Mouse (Mus musculus) CD4-positive, CD25-positive, alpha-beta regulatory T cell, adult 4 months (primary cell): ENCODE data around the gene Cp. TPM values are rescaled to one million over a fixed set of nuclear protein-coding genes. Genes with fewer than 3 reads are reported as not detected.
"Not testable (repeated sequence)": the region's sequence is repeated elsewhere in the genome, so short reads cannot be mapped to it uniquely, and the experiment has no call there.

Source experiments
- ATAC-seq: one replicate; pipeline ENCODE4 v1.8.0; 2017
- polyA plus RNA-seq, 2 experiments: library from polyadenylated mRNA; unstranded; fragments of 100-300 nt; shearing (Covaris generic); gene quantifications; one replicate each; pipeline ENCODE4 v1.2.1; 2017

Cp gene
- polyA plus RNA-seq: 1 to 10 TPM in 1 of 2 experiments, under 1 TPM in 1; 0.38 to 1.3 TPM

- ATAC-seq: no peak
Observed at GRCm38 (mm10) chr3:19956885-19957284, at the start of gene Cp. Cp (plus strand) TSS chr3:19957054.

DNA sequence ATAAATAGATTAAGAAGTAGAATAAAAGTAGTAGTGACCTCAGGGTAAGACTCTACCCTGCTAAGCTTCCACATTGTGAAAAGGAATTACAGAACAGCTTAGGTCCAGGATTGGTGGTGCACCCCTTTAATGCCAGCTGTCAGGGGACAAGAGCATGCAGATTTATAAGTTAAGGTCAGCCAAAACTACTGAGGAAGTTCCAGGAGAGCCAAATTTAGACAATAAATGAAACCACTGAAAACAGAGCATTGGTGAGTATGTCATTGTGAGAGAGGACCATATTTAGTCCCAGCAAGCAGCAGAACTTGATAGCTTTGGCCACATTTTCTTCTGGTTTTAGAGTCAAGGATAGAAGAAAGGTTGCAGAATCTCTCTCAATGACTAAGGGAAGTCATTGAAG, 8.3 kb upstream of the Cp start:
- ATAC-seq: no peak

DNA sequence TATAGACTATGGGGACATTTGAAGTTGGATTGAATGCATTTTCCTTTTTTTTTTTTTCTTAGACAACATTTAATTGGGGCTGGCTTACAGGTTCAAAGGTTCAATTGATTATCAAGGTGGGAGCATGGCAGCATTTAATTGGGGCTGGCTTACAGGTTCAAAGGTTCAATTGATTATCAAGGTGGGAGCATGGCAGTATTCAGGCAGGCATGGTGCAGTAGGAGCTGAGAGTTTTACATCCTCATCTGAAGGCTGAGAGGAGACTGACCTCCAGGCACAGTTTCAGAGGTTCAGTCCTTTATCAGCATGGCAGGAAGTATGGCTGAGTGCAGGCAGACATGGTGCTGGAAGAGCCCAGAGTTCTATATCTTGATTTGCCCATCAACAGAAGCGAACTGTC, 7.5 kb upstream of the Cp start:
- ATAC-seq: not testable (repeated sequence)

DNA sequence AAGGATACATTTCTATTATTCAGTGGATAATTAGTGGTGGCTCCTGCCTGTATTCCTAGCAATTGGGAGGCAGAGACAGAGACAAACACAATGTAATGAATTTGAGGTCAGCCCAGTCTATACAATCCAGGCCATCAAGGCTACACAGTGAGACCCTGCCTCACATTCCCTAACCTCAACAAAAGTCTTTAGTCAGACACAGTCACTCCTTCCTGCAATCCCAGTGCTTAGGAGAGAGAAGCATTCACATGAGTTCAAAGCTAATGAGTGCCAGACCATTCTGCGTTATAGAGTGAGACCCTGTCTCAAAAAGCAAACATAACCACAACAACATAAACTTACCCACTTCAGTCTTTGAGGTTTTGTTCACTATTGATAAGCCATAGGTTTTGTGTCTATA, 3.4 kb upstream of the Cp start:
- ATAC-seq: no peak

DNA sequence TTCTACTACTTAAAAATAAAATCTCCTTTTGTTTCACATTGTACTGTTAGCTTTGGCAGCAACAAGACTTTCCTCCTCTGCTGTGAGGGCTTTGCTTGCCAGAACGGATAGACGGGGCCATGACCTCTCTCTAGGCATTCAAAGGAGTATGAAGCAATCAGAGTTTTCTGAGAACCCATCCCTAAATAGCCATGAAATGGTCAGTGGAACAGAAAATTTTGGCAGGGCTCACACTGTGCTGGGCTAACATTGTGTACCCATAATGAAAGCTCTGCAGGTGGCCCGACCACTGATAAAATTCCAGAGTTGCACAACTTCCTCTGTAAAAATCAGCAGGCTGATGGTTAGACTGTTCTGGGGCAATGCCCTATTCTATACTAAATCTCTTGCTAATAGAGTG, 3.0 kb upstream of the Cp start:
- no peak for ATAC-seq

- no peak for ATAC-seq
Observed at GRCm38 (mm10) chr3:19958031-19958430, 1.2 kb downstream of the Cp start.

DNA sequence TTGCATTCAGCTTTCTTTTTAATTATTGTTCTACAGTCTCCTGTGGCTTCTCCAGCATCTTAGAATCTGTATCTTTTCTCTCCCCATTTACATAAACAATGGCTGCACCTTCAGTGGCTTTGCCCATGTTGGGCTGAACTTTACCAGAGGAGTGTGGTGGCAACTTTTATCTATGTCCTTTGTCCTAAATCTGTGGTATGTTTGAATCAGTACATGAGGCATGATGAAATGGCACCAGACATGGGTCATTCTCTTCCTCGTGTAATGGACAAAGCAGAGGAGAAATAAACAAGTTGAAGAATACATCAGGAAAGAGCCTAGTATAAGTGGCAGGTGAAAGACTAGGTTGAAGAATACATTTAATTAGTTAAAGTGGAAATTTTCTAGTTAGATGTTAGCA, 2.1 kb downstream of the Cp start:
- ATAC-seq: no peak

- ATAC-seq: no peak
Observed at GRCm38 (mm10) chr3:19960570-19961114, 3.8 kb downstream of the Cp start.

- no peak for ATAC-seq
Observed at GRCm38 (mm10) chr3:19961341-19961740, 4.5 kb downstream of the Cp start.

GRCm38 (mm10) chr3:19962769-19963513, 6.1 kb downstream of the Cp start:
- no peak for ATAC-seq

DNA sequence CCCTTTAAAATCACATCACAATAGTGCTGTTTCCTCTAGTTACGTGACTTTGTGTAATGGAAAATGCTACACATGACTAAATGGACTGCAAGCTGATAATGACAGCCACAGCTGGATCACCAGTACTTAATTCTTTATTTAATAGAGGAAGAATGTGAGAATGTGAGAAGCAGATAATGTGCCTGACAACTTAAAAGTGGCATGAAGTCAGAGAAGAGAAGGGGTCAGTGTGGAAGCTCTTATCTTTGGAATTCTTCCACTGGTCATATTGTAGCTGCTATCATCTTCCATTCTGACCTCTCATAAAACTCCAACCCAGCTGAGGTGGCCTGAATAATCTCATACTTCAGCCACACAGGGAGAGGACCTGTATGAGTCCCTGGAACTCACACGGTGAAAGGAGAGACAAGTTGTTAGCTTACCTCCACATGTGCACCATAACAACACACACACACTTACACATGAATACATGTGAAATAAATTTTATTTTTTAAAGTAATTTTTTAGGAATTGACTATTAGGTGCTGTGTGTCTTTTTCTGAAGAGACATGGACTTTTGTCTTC, 7.9 kb downstream of the Cp start:
- no peak for ATAC-seq

GRCm38 (mm10) chr3:19965239-19965638, 8.4 kb downstream of the Cp start:
- ATAC-seq: no peak

GRCm38 (mm10) chr3:19966072-19966471, 9.2 kb downstream of the Cp start:
- no peak for ATAC-seq

GRCm38 (mm10) chr3:19978474-19978873, 21.6 kb downstream of the Cp start:
- no peak for ATAC-seq

DNA sequence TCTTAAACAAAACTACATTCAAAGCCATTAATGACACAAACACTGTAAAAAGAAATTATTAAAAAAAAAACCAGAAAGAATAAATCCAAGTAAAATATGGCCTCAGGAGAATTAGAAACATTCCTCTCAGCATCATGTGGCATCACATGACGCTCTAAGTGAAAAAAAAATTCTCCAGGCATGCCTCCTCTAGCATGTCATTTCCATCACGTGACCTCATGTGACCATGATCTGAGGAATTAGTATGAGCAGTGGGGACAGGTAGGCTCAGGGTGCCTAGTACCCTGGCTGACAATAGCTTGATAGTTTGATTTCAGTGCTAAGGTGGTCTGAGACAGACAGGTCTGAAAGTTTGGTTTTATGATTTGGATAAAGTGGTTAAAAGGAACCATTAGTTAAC, 24.3 kb downstream of the Cp start:
- no peak for ATAC-seq

GRCm38 (mm10) chr3:19982846-19983245, 26.0 kb downstream of the Cp start:
- no peak for ATAC-seq

GRCm38 (mm10) chr3:19986123-19986522, 29.3 kb downstream of the Cp start:
- ATAC-seq: peak; percentile 79

DNA sequence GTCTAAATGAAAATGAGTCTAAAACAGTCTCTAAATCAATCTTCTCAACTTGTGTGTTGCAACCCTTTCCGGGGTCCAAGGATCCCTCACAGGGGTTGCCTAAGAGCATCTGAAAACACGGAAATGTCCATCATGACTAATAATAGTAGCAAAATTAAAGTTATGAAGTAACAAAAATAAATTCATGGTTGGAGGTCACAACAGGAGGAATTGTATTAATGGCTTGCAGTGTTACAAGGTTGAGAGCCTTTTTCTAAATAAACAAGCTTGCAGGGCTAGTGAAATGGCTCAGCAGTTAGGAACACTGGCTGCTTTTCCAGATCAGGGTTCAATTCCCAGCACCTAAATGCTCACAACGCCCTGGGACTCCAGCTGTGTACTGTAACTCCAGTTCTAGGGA, 33.2 kb downstream of the Cp start:
- no peak for ATAC-seq

- ATAC-seq: no peak
Observed at GRCm38 (mm10) chr3:19992388-19992787, 35.5 kb downstream of the Cp start.

DNA sequence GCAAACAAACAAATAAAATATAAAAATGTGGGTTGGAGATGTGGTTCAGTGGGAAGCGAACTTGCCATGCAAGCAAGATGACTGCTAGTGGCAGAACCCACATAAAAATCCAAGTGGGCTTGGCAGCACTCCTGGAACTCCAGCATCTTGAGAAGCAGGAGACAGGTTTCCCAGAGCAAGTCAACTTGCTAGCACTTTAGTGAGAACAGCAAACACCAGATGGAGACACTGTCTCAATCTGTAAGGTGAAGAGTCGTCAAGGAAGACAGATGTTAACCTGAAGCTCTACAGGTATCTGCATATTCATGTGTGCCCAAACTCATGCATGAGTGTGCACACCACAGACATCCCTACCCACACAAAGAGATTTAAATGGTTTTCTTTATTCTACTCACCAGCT, 42.7 kb downstream of the Cp start:
- ATAC-seq: no peak

DNA sequence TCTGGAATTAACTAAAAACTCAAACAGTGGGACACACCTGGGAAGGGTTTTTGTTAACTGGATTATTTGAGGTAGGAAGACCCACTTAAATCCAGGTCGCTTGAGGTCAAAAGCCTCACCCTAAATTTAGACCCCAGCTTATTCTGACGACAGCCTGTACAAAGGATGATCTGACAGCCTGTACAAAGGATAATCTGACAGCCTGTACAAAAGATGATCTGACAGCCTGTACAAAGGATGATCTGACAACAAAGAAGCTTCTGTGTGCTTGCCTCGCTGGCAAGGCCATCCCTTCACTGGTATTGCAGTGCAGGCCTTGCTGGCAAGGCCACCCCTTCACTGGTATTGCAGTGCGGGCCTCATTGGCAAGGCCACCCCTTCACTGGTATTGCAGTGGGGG, 44.0 kb downstream of the Cp start:
- no peak for ATAC-seq

- peak; percentile 26 for ATAC-seq
Observed at GRCm38 (mm10) chr3:20002786-20003185, 45.9 kb downstream of the Cp start.

GRCm38 (mm10) chr3:20004422-20004821, 47.6 kb downstream of the Cp start:
- ATAC-seq: no peak

- ATAC-seq: no peak
Observed at GRCm38 (mm10) chr3:20005611-20006010, 48.8 kb downstream of the Cp start.
